Mouse (Mus musculus) limb, embryonic 15.5 days (tissue): ENCODE data around the gene Pex14. TPM values are rescaled to one million over a fixed set of nuclear protein-coding genes. Genes with fewer than 3 reads are reported as not detected.

Source experiments
- ATAC-seq: fragments of 200-750 bp; cut with Nextera tagmentation; 2 replicates; pipeline ENCODE4 v1.8.0; 2017; ENCODE audit warnings: low read depth, moderate TSS enrichment; ENCODE audit not compliant: insufficient number of reproducible peaks, low FRiP score, low TSS enrichment
- H3K27ac ChIP-seq: fragments of 300-500 bp; sonication (generic); 2 replicates; pipeline ENCODE4 v1.5.1; 2015; ENCODE audit warnings: moderate library complexity, mild to moderate bottlenecking, inconsistent platforms
- H3K27me3 ChIP-seq: fragments of 300-500 bp; sonication (generic); 2 replicates; pipeline ENCODE4 v1.6.1; 2015; ENCODE audit warnings: inconsistent platforms
- H3K36me3 ChIP-seq: fragments of 300-500 bp; sonication (generic); 2 replicates; pipeline ENCODE4 v1.6.1; 2015; ENCODE audit warnings: inconsistent platforms
- H3K4me1 ChIP-seq: fragments of 300-500 bp; sonication (generic); 2 replicates; pipeline ENCODE4 v1.6.1; 2015; ENCODE audit warnings: inconsistent platforms
- H3K4me2 ChIP-seq: fragments of 300-500 bp; sonication (generic); 2 replicates; pipeline ENCODE4 v1.6.1; 2015; ENCODE audit warnings: mild to moderate bottlenecking, inconsistent platforms
- H3K4me3 ChIP-seq: fragments of 300-500 bp; sonication (generic); 2 replicates; pipeline ENCODE4 v1.5.1; 2015; ENCODE audit warnings: mild to moderate bottlenecking, inconsistent platforms
- H3K9ac ChIP-seq: fragments of 300-500 bp; sonication (generic); 2 replicates; pipeline ENCODE4 v1.6.1; 2015; ENCODE audit warnings: inconsistent platforms
- H3K9me3 ChIP-seq: fragments of 300-500 bp; sonication (generic); 2 replicates; pipeline ENCODE4 v1.6.1; 2016; ENCODE audit warnings: inconsistent platforms
- WGBS: fragments of 180-500 bp; shearing (Covaris S2); methylation state at CpG from one replicate; pipeline ENCODE4 v1.1.7; 2015; 5-methylcytosine and 5-hydroxymethylcytosine counted together
- polyA plus RNA-seq: library from polyadenylated mRNA; unstranded; fragments of >200 nt; fragmentation: Nextera tagmentation; extraction: Ambion mirVana; gene quantifications from 2 replicates; pipeline ENCODE4 v1.2.1, GENCODE M21; 2015

Gene Pex14
- polyA plus RNA-seq, 1 experiment from 2014 or later: 45.6 TPM

DNA sequence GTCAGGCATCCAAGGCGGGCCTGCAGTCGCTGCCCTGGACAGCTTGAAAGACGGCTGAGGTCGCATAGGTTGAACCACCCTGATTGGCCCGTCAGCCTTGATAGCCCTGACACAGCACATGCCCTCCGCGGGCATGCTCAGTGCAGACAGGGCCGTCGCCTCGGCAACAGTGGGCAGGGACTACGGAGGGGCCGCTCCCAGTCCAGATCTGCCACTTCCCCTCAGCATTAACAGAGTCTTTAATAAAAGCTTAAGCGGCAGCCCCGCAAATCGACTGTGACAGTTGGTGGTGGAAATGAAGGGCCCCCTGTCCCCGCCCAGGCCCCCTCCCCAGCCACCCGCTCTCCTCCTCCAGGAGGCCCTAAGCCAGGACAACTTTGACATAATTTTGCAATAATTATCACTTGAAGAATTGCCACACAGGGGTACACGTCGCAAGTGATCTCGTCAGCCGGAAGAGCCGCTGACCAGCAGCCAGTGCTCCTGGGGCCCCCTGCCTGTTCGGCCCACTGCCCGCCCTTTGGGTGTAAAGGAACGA is 158.9 kb downstream of the Pex14 start:
- peaks cover 76% of the 10 kb centered on the region for H3K27me3 ChIP-seq
- peak overlapping the region; percentile 12; the same call in 1 of the 2 replicates for H3K4me3 ChIP-seq
- 11% methylated on average over 25 of the region's 25 CpGs for WGBS
- no peak overlapping the region for H3K27ac ChIP-seq
- no peaks in the 10 kb centered on the region for H3K36me3 ChIP-seq
- H3K4me2 ChIP-seq: peak overlapping the region; percentile 31
- ATAC-seq: no peak
- H3K9ac ChIP-seq: no peak overlapping the region
- H3K9me3 ChIP-seq: no peaks in the 10 kb centered on the region
- peaks cover 19% of the 10 kb centered on the region for H3K4me1 ChIP-seq

DNA sequence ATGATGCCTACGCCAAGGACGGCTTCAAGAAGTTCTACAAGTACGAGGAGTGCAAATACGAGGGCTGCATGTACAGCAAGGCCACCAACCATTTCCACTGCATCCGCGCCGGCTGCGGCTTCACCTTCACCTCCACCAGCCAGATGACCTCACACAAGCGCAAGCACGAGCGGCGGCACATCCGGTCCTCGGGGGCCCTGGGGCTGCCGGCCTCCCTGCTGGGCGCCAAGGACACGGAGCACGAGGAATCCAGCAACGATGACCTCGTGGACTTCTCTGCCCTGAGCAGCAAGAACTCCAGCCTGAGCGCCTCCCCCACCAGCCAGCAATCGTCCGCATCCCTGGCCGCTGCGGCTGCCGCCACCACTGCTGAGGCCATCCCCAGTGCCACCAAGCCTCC is 161.1 kb downstream of the Pex14 start:
- WGBS: 90% methylated on average over 26 of the region's 26 CpGs
- peaks cover 27% of the 10 kb centered on the region for H3K4me1 ChIP-seq
- ATAC-seq: no peak
- no peaks in the 10 kb centered on the region for H3K36me3 ChIP-seq
- peaks cover 78% of the 10 kb centered on the region for H3K27me3 ChIP-seq
- H3K4me2 ChIP-seq: no peak overlapping the region
- no peak overlapping the region for H3K9ac ChIP-seq
- no peak overlapping the region for H3K4me3 ChIP-seq
- no peak overlapping the region for H3K27ac ChIP-seq
- no peaks in the 10 kb centered on the region for H3K9me3 ChIP-seq

DNA sequence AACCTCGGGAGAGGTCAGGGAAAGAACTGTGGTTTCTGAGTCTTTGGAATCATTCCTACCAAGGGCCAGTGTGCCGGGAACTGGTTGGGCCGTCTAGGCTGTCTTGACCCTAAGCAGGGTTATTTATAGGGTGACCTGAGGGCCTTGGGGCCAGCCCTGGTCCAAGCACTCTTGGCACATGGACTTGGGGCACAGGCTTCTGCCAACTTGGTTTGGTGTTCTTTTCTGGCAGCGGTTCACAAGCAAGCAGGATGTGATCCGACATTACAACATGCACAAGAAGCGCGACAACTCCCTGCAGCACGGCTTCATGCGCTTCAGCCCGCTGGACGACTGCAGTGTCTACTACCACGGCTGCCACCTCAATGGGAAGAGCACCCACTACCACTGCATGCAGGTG is 162.9 kb downstream of the Pex14 start:
- 86% methylated on average over 12 of the region's 12 CpGs for WGBS
- ATAC-seq: no peak
- H3K9me3 ChIP-seq: no peaks in the 10 kb centered on the region
- no peak overlapping the region for H3K9ac ChIP-seq
- H3K27me3 ChIP-seq: peaks cover 77% of the 10 kb centered on the region
- H3K4me1 ChIP-seq: peaks cover 27% of the 10 kb centered on the region
- no peak overlapping the region for H3K4me2 ChIP-seq
- no peaks in the 10 kb centered on the region for H3K36me3 ChIP-seq
- H3K27ac ChIP-seq: no peak overlapping the region
- no peak overlapping the region for H3K4me3 ChIP-seq

DNA sequence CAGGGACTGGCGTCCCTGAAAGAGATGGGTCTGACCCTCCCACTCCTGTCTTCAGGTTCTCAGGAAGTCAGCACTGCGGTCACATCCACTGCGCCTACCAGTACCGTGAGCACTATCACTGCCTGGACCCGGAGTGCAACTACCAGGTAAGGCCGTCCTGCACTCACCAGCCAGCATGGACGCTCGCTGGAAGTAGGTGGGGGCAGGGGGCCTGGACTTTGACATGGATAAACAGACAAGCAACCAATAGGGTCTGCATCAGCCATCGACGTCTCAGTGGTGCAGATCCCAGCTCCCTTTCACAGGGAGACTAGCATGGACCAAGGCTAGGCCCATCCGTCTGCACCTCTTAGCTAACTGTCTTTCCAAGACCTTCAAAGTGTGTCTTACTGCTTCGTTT is 163.6 kb downstream of the Pex14 start:
- WGBS: 89% methylated on average over 12 of the region's 12 CpGs
- Histone ChIP-seq H3K9me3 (no peaks in the 10 kb centered on the region), H3K4me2 (no peak overlapping the region), H3K27ac (no peak overlapping the region), H3K27me3 (peaks cover 78% of the 10 kb centered on the region), H3K4me1 (peaks cover 26% of the 10 kb centered on the region), H3K4me3 (no peak overlapping the region), H3K9ac (no peak overlapping the region), H3K36me3 (no peaks in the 10 kb centered on the region)
- no peak for ATAC-seq

DNA sequence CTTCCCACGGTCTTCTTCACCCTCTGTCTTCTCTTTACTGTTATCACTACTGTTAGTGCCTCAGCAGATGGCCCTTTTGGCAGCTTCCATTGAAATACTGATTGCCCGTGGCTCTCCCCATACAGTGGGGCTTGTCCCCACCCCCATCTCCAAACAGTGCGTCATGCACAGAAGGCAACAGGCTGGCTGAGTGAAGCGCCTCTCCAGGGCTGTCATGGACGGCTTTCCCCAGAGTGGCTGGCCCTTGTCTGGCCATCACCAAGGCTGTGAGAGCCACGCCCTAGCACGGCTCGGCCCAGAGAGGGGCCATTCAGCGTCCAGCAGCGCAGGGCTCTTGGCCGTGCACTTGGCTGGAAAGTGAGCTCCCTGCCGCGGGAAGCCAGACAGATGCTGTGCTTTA is 164.5 kb downstream of the Pex14 start:
- no peak overlapping the region for H3K27ac ChIP-seq
- WGBS: 31% methylated on average over 13 of the region's 13 CpGs
- H3K4me1 ChIP-seq: peaks cover 17% of the 10 kb centered on the region
- no peaks in the 10 kb centered on the region for H3K9me3 ChIP-seq
- no peak overlapping the region for H3K4me2 ChIP-seq
- no peak overlapping the region for H3K9ac ChIP-seq
- ATAC-seq: no peak
- H3K27me3 ChIP-seq: peaks cover 78% of the 10 kb centered on the region
- H3K4me3 ChIP-seq: no peak overlapping the region
- H3K36me3 ChIP-seq: no peaks in the 10 kb centered on the region

DNA sequence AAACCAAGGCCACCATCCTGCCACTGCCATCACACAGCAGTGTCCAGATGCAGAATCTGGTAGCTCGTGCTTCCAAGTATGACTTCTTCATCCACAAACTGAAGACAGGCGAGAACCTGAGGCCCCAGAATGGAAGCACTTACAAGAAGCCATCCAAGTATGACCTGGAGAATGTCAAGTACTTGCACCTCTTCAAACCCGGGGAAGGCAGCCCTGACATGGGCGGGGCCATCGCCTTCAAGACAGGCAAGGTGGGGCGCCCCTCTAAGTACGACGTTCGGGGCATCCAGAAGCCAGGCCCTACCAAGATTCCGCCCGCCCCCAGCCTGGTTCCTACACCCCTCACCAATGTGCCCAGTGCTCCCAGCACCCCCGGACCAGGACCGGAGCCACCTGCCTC is 166.6 kb downstream of the Pex14 start:
- Histone ChIP-seq H3K27me3 (peaks cover 67% of the 10 kb centered on the region), H3K4me1 (peaks cover 15% of the 10 kb centered on the region), H3K4me2 (no peak overlapping the region), H3K9ac (no peak overlapping the region), H3K9me3 (no peaks in the 10 kb centered on the region), H3K36me3 (no peaks in the 10 kb centered on the region), H3K4me3 (no peak overlapping the region), H3K27ac (no peak overlapping the region)
- no peak for ATAC-seq
- WGBS: 85% methylated on average over 13 of the region's 13 CpGs

DNA sequence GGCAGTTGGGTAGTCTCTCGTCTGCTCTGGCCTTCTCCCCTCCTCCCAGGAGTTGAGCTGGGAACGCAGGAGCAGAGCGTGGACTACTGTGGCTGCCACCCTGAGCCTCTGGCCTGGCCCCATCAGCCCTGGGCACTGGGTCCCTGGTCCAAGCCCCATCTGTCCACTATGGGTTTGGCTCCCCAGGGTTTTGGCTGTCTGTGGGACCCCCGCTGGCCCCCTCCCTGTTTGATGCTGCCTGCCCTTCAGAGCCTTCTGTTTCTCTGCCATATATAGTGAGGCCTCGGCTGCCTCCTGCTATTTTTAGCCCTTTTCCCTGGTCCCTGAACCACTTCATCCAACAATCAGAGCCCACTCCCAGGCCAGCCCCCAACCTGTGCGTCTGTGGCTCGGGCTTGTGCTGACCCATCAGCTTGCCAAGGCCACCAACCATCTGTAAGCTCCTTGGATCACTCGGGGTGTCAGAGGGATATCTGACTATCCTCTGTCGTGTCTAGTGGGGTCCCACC is 168.9 kb downstream of the Pex14 start:
- H3K4me2 ChIP-seq: no peak overlapping the region
- no peak overlapping the region for H3K4me3 ChIP-seq
- H3K27ac ChIP-seq: no peak overlapping the region
- no peak for ATAC-seq
- H3K27me3 ChIP-seq: peaks cover 61% of the 10 kb centered on the region
- peaks cover 32% of the 10 kb centered on the region for H3K4me1 ChIP-seq
- 66% methylated on average over 9 of the region's 9 CpGs for WGBS
- H3K9ac ChIP-seq: no peak overlapping the region
- H3K9me3 ChIP-seq: no peaks in the 10 kb centered on the region
- no peaks in the 10 kb centered on the region for H3K36me3 ChIP-seq

DNA sequence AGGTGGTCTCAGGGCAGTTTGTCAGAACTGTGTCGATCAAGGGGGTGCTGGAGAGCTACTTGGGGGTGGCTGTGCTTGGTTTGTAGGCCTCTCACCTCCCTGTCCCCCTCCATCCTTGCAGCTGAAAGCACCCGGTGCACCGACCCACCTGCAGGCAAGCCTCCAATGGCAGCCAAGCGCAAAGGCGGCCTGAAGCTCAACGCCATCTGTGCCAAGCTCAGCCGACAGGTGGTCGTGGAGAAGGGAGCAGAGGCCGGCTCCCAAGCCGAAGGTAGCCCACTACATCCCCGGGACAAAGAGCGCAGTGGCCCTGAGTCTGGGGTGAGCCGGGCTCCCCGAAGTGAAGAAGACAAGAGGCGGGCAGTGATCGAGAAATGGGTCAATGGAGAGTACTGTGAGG is 170.8 kb downstream of the Pex14 start:
- Histone ChIP-seq H3K27me3 (peaks cover 67% of the 10 kb centered on the region), H3K4me1 (peaks cover 33% of the 10 kb centered on the region), H3K9ac (no peak overlapping the region), H3K9me3 (no peaks in the 10 kb centered on the region), H3K4me3 (no peak overlapping the region), H3K27ac (no peak overlapping the region), H3K36me3 (no peaks in the 10 kb centered on the region), H3K4me2 (no peak overlapping the region)
- WGBS: 95% methylated on average over 16 of the region's 16 CpGs
- no peak for ATAC-seq

DNA sequence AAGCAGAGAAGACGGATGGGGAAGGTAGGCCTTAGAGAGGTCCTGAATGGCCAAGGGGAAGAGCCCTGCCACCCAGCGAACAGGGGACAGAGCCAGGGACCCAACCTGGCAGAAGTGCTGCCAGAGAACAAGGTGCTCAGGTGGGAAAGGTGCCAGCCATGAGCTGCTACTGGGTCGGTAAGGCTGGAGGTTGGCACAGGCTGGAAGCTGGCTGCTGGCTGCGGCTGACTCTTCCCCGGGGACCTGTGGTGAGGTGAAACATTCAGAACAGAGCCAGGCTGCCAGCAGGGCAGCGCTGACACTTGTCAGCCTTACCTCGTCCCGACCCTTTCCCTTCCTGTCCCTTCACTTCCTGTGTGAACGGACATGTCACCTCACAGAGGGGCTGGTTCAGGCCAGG is 171.4 kb downstream of the Pex14 start:
- peaks cover 71% of the 10 kb centered on the region for H3K27me3 ChIP-seq
- H3K9me3 ChIP-seq: no peaks in the 10 kb centered on the region
- no peak for ATAC-seq
- no peak overlapping the region for H3K4me3 ChIP-seq
- H3K27ac ChIP-seq: no peak overlapping the region
- H3K9ac ChIP-seq: no peak overlapping the region
- H3K4me2 ChIP-seq: no peak overlapping the region
- peaks cover 38% of the 10 kb centered on the region for H3K4me1 ChIP-seq
- 62% methylated on average over 9 of the region's 9 CpGs for WGBS
- no peaks in the 10 kb centered on the region for H3K36me3 ChIP-seq

DNA sequence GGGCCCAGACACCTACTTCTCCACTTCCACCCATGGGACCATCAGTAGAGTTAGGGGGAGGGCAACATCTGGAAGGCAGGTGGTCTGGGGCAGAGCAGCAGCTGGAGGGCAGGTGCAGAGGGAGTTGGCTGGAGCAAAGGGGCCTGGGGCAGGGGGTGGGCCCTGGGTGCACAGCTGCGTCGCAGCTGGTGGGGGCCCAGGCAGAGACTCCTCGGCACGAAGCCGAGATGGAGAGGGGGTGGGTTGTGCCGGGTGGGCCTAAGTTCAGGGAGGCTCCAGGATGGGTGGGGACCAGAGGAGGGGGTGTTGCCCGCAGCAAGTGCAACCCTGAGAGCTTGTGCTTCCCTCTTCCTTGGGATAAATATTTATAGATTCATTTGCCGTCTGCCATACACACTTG is 173.2 kb downstream of the Pex14 start:
- H3K27me3 ChIP-seq: peaks cover 80% of the 10 kb centered on the region
- no peak overlapping the region for H3K4me2 ChIP-seq
- peak; percentile 48; the same call in 1 of the 2 replicates for ATAC-seq
- no peak overlapping the region for H3K4me3 ChIP-seq
- no peak overlapping the region for H3K9ac ChIP-seq
- H3K36me3 ChIP-seq: no peaks in the 10 kb centered on the region
- H3K4me1 ChIP-seq: peaks cover 54% of the 10 kb centered on the region
- H3K27ac ChIP-seq: no peak overlapping the region
- no peaks in the 10 kb centered on the region for H3K9me3 ChIP-seq
- 8% methylated on average over 8 of the region's 8 CpGs for WGBS

DNA sequence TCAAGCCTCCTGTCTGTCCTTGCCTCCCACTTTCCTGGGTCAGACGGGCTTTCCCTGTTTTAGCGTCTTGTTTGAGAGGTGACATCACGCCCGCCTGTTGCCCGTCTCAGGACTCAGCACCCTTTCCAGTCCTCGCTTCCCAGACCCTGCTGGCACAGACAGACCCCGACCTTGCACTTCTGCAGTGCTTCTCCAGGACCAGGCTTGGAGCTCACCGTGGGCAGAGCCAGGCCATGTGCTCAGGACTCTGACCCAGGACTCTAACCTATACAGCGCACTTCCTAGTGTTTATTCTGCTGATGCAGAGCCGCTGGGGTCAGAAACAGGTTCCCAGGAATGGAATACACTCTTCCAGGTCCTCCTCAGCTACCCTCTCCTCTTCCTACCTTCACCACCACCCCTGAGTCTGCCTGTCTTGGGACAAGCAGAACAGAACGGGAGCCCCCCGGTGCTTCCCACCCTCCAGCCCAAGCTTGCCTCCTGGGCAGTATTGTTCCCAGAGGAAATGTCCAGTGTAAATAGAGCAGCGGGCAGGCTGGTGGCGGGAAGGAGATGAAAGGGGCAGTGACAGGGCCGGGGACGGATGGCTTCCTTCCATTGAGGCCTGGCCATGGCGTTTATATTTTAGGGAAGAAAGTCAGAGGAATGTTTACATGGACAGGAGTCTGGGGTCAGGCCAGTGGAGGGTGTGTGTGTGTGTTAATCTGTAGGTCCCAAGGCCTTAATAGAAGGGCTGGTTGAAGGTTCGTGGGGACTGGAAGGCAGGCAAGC is 173.9 kb downstream of the Pex14 start:
- Histone ChIP-seq H3K4me1 (peaks cover 56% of the 10 kb centered on the region), H3K27ac (no peak overlapping the region), H3K9me3 (no peaks in the 10 kb centered on the region), H3K9ac (no peak overlapping the region), H3K4me2 (no peak overlapping the region), H3K4me3 (no peak overlapping the region), H3K36me3 (no peaks in the 10 kb centered on the region), H3K27me3 (peaks cover 80% of the 10 kb centered on the region)
- no peak for ATAC-seq
- 56% methylated on average over 18 of the region's 18 CpGs for WGBS

DNA sequence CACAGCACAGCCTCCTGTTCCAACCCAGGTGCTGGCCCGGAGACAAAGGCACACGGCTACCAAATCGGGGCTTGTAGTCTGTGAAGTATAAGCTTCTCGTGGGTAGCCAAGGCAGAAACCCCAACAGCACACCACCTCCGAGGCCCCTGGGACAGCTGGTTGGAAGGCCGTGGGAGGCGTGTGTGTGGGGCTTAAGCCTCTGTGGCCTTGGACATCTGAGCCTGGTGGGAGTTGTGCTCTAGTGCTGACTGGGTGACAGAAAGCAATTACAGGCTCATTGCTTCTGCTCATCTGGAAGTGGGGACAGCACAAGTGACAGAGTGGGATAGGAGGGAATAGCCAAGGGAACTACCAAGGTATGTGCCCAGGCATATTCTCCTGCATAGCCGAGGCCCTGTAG is 175.7 kb downstream of the Pex14 start:
- H3K27me3 ChIP-seq: peaks cover 87% of the 10 kb centered on the region
- peaks cover 70% of the 10 kb centered on the region for H3K4me1 ChIP-seq
- WGBS: 37% methylated on average over 8 of the region's 8 CpGs
- no peak overlapping the region for H3K9ac ChIP-seq
- H3K4me2 ChIP-seq: no peak overlapping the region
- H3K36me3 ChIP-seq: no peaks in the 10 kb centered on the region
- H3K9me3 ChIP-seq: no peaks in the 10 kb centered on the region
- H3K27ac ChIP-seq: no peak overlapping the region
- H3K4me3 ChIP-seq: no peak overlapping the region
- no peak for ATAC-seq
